Mouse (Mus musculus) liver, embryonic 16.5 days (tissue): ENCODE data around the gene Rrp12. TPM values are rescaled to one million over a fixed set of nuclear protein-coding genes. Genes with fewer than 3 reads are reported as not detected.

Experiments
- ATAC-seq: fragments of 200-750 bp; cut with Nextera tagmentation; 2 replicates; pipeline ENCODE4 v1.8.0; 2017; ENCODE audit warnings: low read depth, mild to moderate bottlenecking, moderate number of reproducible peaks, moderate library complexity
- H3K27ac ChIP-seq: fragments of 300-500 bp; sonication (generic); 2 replicates; pipeline ENCODE4 v1.5.1; 2014; ENCODE audit warnings: mild to moderate bottlenecking, low read length
- H3K27me3 ChIP-seq: fragments of 300-500 bp; sonication (generic); 2 replicates; pipeline ENCODE4 v1.6.1; 2014; ENCODE audit warnings: low read depth, low read length, mixed read lengths; ENCODE audit not compliant: control insufficient read depth, insufficient read depth
- H3K36me3 ChIP-seq: fragments of 300-500 bp; sonication (generic); 2 replicates; pipeline ENCODE4 v1.6.1; 2014; ENCODE audit warnings: mild to moderate bottlenecking; ENCODE audit not compliant: control insufficient read depth, insufficient read depth
- H3K4me1 ChIP-seq: fragments of 300-500 bp; sonication (generic); 2 replicates; pipeline ENCODE4 v1.6.1; 2014; ENCODE audit warnings: low read depth, low read length, mixed read lengths; ENCODE audit not compliant: control insufficient read depth
- H3K4me2 ChIP-seq: fragments of 300-500 bp; sonication (generic); 2 replicates; pipeline ENCODE4 v1.6.1; 2014; ENCODE audit warnings: low read depth, low read length, mixed read lengths
- H3K4me3 ChIP-seq: fragments of 300-500 bp; sonication (generic); 2 replicates; pipeline ENCODE4 v1.5.1; 2014; ENCODE audit warnings: low read depth, mild to moderate bottlenecking, low read length
- H3K9ac ChIP-seq: fragments of 300-500 bp; sonication (generic); 2 replicates; pipeline ENCODE4 v1.6.1; 2014; ENCODE audit warnings: low read depth, low read length
- H3K9me3 ChIP-seq: fragments of 300-500 bp; sonication (generic); replicated peaks from 2 replicates; pipeline ENCODE4 v1.6.1; 2016; ENCODE audit warnings: low read length; ENCODE audit not compliant: control insufficient read depth
- whole genome bisulfite sequencing: fragments of 180-500 bp; shearing (Covaris S2); extraction: QIAGEN DNeasy Blood & Tissue Kit; methylation state at CpG from one replicate; pipeline ENCODE4 v1.1.7; 2014; ENCODE audit not compliant: insufficient replicate concordance; 5-methylcytosine and 5-hydroxymethylcytosine counted together
- polyA plus RNA-seq: library from polyadenylated mRNA; unstranded; fragments of >200 nt; fragmentation: Nextera tagmentation; extraction: Ambion mirVana; gene quantifications from 2 replicates; pipeline ENCODE4 v1.2.1, GENCODE M21; 2015

The Rrp12 gene
- polyA plus RNA-seq, 1 experiment from 2014 or later, result 7.5 TPM

- H3K4me3 ChIP-seq, result peak within 1 kb of the TSS; percentile 87
- H3K36me3 ChIP-seq, result no peaks in the 10 kb centered on the region
- ATAC-seq, result peak; percentile 87
- no peaks in the 10 kb centered on the region for H3K9me3 ChIP-seq
- peaks cover 38% of the 10 kb centered on the region for H3K4me1 ChIP-seq
- H3K9ac ChIP-seq, result peak within 1 kb of the TSS; percentile 80
- H3K27me3 ChIP-seq, result no peaks in the 10 kb centered on the region
- peak within 1 kb of the TSS; percentile 96 for H3K27ac ChIP-seq
- H3K4me2 ChIP-seq, result peak within 1 kb of the TSS; percentile 88
- WGBS, result 1% methylated on average over 39 of the region's 39 CpGs
Observed at GRCm38 (mm10) chr19:41829381-41830105, 66.4 kb downstream of the Rrp12 start, which contains the start of gene Frat1. Gene Frat1, plus strand, starts transcription at chr19:41829970.

DNA sequence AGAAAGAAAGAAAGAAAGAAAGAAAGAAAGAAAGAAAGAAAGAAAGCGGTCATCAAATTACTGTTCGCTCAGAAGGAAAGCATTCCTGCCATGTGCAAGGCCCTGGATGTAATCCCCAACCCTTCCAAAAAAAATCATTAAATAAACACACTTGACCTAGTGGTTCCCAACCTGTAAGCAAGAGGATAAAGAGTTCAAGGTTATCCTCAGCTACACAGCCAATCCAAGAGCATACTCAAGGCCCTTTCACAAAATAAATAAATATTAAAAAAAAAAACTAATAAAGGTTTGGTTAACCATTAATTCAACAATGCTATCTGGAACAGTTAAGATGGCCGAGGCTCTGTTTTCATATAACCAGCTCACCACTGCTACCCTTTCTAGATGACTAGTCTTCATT is 67.0 kb downstream of the Rrp12 start:
- ATAC-seq, result no peak
- Histone ChIP-seq H3K9ac (peak overlapping the region; percentile 50; the same call in 1 of the 2 replicates), H3K4me1 (peaks cover 36% of the 10 kb centered on the region), H3K27me3 (no peaks in the 10 kb centered on the region), H3K4me3 (peak overlapping the region; percentile 87), H3K27ac (peak overlapping the region; percentile 96), H3K4me2 (peak overlapping the region; percentile 88), H3K36me3 (no peaks in the 10 kb centered on the region), H3K9me3 (no peaks in the 10 kb centered on the region)
- WGBS, result 70% methylated on average over 3 of the region's 3 CpGs

- Histone ChIP-seq H3K9ac (no peak overlapping the region), H3K36me3 (no peaks in the 10 kb centered on the region), H3K4me3 (no peak overlapping the region), H3K4me1 (peaks cover 17% of the 10 kb centered on the region), H3K9me3 (no peaks in the 10 kb centered on the region), H3K27ac (no peak overlapping the region), H3K4me2 (no peak overlapping the region), H3K27me3 (no peaks in the 10 kb centered on the region)
- WGBS, result 44% methylated on average over 3 of the region's 3 CpGs
- no peak for ATAC-seq
Observed at GRCm38 (mm10) chr19:41826529-41826928, 69.4 kb downstream of the Rrp12 start.

DNA sequence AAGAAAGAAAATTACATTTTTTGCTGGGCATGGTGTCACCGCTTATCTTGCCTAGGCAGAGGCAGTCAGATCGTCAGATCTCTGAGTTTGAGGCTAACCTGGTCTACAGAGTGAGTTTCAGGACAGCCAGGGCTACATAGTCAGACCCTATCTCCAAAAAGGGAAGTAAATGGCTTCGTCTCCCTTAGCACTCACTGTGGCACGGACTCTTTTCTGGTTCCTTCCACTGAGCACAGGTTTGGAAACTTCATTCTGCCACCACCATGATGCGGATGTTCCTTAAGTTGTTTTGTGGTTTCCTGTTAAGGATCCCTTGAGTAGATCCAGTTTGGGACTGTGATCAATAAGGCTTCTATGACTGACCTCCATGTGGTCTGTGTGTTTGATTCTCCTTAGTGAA is 71.0 kb downstream of the Rrp12 start:
- H3K36me3 ChIP-seq, result no peaks in the 10 kb centered on the region
- WGBS, result 45% methylated on average over 5 of the region's 5 CpGs
- no peak overlapping the region for H3K9ac ChIP-seq
- H3K4me2 ChIP-seq, result no peak overlapping the region
- no peak overlapping the region for H3K4me3 ChIP-seq
- no peaks in the 10 kb centered on the region for H3K9me3 ChIP-seq
- no peak overlapping the region for H3K27ac ChIP-seq
- no peaks in the 10 kb centered on the region for H3K27me3 ChIP-seq
- ATAC-seq, result no peak
- peaks cover 13% of the 10 kb centered on the region for H3K4me1 ChIP-seq

GRCm38 (mm10) chr19:41822589-41822988 is 73.4 kb downstream of the Rrp12 start:
- ATAC-seq, result peak; percentile 30; the same call in 1 of the 2 replicates
- H3K4me2 ChIP-seq, result no peak overlapping the region

GRCm38 (mm10) chr19:41821436-41821835 is 74.5 kb downstream of the Rrp12 start:
- Histone ChIP-seq H3K4me1 (peaks cover 11% of the 10 kb centered on the region), H3K27me3 (no peaks in the 10 kb centered on the region), H3K4me2 (no peak overlapping the region), H3K9ac (no peak overlapping the region), H3K36me3 (no peaks in the 10 kb centered on the region), H3K4me3 (no peak overlapping the region), H3K27ac (no peak overlapping the region), H3K9me3 (no peaks in the 10 kb centered on the region)
- ATAC-seq, result no peak
- 50% methylated on average over 5 of the region's 5 CpGs for whole genome bisulfite sequencing

More at GRCm38 (mm10) chr19:41822589-41822988, 73.4 kb downstream of the Rrp12 start:
- H3K27me3 ChIP-seq, result no peaks in the 10 kb centered on the region
- no peaks in the 10 kb centered on the region for H3K9me3 ChIP-seq
- no peak overlapping the region for H3K4me3 ChIP-seq
- 27% methylated on average over 1 of the region's 1 CpGs for WGBS
- H3K9ac ChIP-seq, result no peak overlapping the region
- H3K27ac ChIP-seq, result no peak overlapping the region
- peaks cover 6% of the 10 kb centered on the region for H3K4me1 ChIP-seq
- H3K36me3 ChIP-seq, result no peaks in the 10 kb centered on the region

GRCm38 (mm10) chr19:41818749-41819148 is 77.2 kb downstream of the Rrp12 start:
- Histone ChIP-seq H3K9ac (no peak overlapping the region), H3K4me3 (no peak overlapping the region), H3K36me3 (no peaks in the 10 kb centered on the region), H3K27ac (no peak overlapping the region), H3K27me3 (no peaks in the 10 kb centered on the region), H3K4me2 (no peak overlapping the region), H3K4me1 (peaks cover 7% of the 10 kb centered on the region), H3K9me3 (no peaks in the 10 kb centered on the region)
- no peak for ATAC-seq
- WGBS, result 57% methylated on average over 4 of the region's 4 CpGs

GRCm38 (mm10) chr19:41817325-41817724 is 78.6 kb downstream of the Rrp12 start:
- no peak overlapping the region for H3K4me3 ChIP-seq
- no peak overlapping the region for H3K4me2 ChIP-seq
- WGBS, result 67% methylated on average over 10 of the region's 10 CpGs
- H3K9ac ChIP-seq, result no peak overlapping the region
- no peaks in the 10 kb centered on the region for H3K36me3 ChIP-seq
- H3K9me3 ChIP-seq, result no peaks in the 10 kb centered on the region
- H3K27me3 ChIP-seq, result no peaks in the 10 kb centered on the region
- peaks cover 14% of the 10 kb centered on the region for H3K4me1 ChIP-seq
- no peak for ATAC-seq
- H3K27ac ChIP-seq, result no peak overlapping the region

GRCm38 (mm10) chr19:41816915-41817314 is 79.1 kb downstream of the Rrp12 start:
- H3K4me3 ChIP-seq, result no peak overlapping the region
- H3K27ac ChIP-seq, result no peak overlapping the region
- H3K36me3 ChIP-seq, result no peaks in the 10 kb centered on the region
- peaks cover 14% of the 10 kb centered on the region for H3K4me1 ChIP-seq
- no peak overlapping the region for H3K4me2 ChIP-seq
- no peak for ATAC-seq
- no peaks in the 10 kb centered on the region for H3K27me3 ChIP-seq
- no peak overlapping the region for H3K9ac ChIP-seq
- 58% methylated on average over 5 of the region's 5 CpGs for WGBS
- no peaks in the 10 kb centered on the region for H3K9me3 ChIP-seq
